Mouse (Mus musculus): ENCODE results near the gene Fam78b. TPM values are rescaled to one million over a fixed set of nuclear protein-coding genes. Genes with fewer than 3 reads are reported as not detected.

Gene Fam78b
- polyA plus RNA-seq, 1 experiment from 2014 or later, result 0.89 TPM

DNA sequence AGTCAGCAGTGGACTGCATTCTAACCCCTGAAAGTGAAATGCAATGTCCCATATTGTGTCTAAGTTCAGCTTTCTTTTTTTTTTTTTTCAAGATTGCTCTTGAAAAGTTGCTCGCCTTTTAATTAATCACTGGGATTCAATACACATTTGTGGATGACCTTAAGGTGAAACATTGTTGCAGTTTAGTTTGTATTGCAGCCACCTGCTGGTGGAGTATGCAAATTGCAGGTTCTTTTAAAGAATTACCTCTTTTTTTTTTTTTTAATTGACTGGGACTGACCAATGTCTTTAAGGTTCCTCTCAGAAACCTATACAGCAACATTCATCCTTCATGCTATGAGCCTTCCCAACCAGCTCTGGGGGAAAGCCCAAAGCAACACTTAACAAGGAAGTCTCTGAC lies 33.2 kb downstream of the Fam78b start:
- Histone ChIP-seq H3K4me1 (replicated peaks) (0 out of 2 replicates have a peak, but pooled peaks cover 2% of the 10 kb centered on the region), H3K4me3 (no peak overlapping the region), H3K4me2 (no peak overlapping the region), H3K27me3 (no peaks in the 10 kb centered on the region), H3K27ac (no peak overlapping the region), H3K9ac (no peak overlapping the region), H3K9me3 (replicated peaks) (no peaks in the 10 kb centered on the region), H3K36me3 (no peaks in the 10 kb centered on the region)
- WGBS, result 83% methylated on average over 1 of the region's 1 CpGs
- no peak for ATAC-seq (replicated peaks; ENCODE audit: insufficient number of reproducible peaks, insufficient read depth, low FRiP score, low read depth)

DNA sequence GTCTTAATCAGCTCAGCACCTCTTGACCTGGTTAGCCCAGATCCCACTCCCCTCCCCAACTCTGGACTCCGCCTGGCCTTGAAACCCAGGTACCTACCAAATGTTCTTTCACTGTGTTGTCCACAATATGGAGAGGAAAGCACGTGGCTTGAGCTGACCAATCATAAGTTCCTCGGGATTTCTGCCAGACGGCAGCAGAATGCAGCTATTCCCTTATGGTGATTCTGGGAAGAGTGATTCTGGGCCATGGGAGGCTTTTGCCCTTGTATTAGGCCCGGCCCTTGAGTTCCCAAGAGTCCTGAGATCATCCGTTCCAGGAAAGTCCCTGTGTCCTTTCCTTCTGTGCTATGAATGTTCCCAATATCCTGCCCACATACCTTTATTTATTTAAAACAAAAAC lies 41.3 kb downstream of the Fam78b start:
- no peaks in the 10 kb centered on the region for H3K36me3 ChIP-seq
- no peak overlapping the region for H3K4me3 ChIP-seq
- H3K9ac ChIP-seq, result no peak overlapping the region
- 75% methylated on average over 6 of the region's 6 CpGs for WGBS
- H3K27ac ChIP-seq, result no peak overlapping the region
- no peaks in the 10 kb centered on the region for H3K27me3 ChIP-seq
- ATAC-seq (replicated peaks; ENCODE audit: insufficient number of reproducible peaks, insufficient read depth, low FRiP score, low read depth), result no peak
- H3K9me3 ChIP-seq (replicated peaks), result no peaks in the 10 kb centered on the region
- no peak overlapping the region for H3K4me2 ChIP-seq
- 0 out of 2 replicates have a peak, but pooled peaks cover 2% of the 10 kb centered on the region for H3K4me1 ChIP-seq (replicated peaks)

DNA sequence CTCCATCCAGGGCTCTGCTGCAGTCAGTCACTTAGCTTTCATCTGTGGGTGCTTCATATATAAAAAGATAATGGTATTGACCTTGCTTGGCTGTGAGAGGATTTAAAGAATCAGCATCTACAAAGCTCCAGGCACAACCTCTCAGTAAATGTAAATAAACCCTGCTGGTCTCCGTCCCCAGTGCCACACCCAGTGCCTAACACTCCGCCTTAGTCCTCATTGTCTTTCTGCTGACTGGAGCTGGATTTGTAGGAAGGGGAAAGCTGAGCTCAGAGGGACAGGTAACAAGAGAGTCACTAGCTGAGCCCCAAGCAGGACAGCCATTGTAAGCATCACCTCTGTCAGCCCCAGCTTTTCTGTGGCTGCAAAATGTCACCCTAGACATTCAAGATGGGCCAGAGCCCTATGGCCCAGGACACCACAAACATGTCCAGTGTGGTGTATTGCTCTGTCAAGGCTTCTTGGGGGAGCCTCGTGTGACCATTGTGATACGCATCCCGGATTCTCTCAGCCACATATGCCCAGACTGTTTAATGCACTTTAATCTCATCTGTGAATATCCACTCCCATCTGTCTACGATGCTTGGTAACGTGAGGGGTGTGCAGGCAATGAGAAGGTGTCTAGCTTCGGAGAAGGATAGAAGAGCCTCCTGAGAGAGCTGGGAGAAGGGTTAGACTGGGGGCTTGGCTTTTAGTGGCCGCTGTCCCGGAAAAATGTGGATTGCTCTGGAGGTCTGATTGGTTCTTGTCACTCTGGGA lies 45.1 kb downstream of the Fam78b start:
- no peak for ATAC-seq (replicated peaks; ENCODE audit: insufficient number of reproducible peaks, insufficient read depth, low FRiP score, low read depth)
- Histone ChIP-seq H3K9ac (no peak overlapping the region), H3K27ac (no peak overlapping the region), H3K4me1 (replicated peaks) (no peaks in the 10 kb centered on the region), H3K27me3 (no peaks in the 10 kb centered on the region), H3K36me3 (no peaks in the 10 kb centered on the region), H3K4me3 (no peak overlapping the region), H3K9me3 (replicated peaks) (no peaks in the 10 kb centered on the region), H3K4me2 (no peak overlapping the region)
- WGBS, result 48% methylated on average over 10 of the region's 10 CpGs

DNA sequence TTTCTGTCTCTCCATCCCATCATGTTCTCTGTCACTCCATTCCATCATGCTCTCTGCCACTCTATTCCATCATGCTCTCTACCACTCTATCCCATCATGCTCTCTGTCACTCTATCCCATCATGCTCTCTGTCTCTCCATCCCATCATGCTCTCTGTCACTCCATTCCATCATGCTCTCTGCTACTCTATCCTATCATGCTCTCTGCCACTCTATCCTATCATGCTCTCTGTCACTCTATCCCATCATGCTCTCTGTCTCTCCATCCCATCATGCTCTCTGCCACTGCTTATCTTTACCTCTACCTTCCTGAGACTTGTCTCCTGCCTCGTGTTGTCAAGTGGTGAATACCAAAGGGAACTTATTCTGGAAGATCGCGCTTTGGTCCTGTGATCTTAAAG lies 49.6 kb downstream of the Fam78b start:
- Histone ChIP-seq H3K4me2 (no peak overlapping the region), H3K4me3 (no peak overlapping the region), H3K4me1 (replicated peaks) (no peaks in the 10 kb centered on the region), H3K9ac (no peak overlapping the region), H3K27ac (no peak overlapping the region), H3K27me3 (no peaks in the 10 kb centered on the region), H3K9me3 (replicated peaks) (no peaks in the 10 kb centered on the region), H3K36me3 (no peaks in the 10 kb centered on the region)
- no peak for ATAC-seq (replicated peaks; ENCODE audit: insufficient number of reproducible peaks, insufficient read depth, low FRiP score, low read depth)
- WGBS, result 78% methylated on average over 3 of the region's 3 CpGs

DNA sequence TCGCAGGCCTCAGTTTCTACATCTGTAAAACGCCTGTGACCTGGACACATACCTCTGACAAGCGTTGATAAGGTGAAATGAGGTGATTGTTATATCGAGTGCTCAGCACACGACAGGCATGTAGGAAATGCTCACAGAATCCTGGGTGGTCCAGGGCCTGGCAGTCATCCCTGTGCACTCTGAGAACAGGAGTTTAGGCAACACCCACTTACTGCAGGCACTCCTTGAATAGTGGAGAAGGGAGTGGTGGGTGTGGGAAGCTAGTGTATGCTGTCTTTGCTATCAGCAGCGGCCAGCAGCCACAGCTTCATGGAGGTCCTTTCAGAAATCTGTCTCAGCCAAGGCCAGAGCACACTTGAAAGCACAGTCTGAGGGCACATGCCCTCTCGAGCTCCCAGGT lies 52.8 kb downstream of the Fam78b start:
- WGBS, result 48% methylated on average over 7 of the region's 7 CpGs
- Histone ChIP-seq H3K9me3 (replicated peaks) (no peaks in the 10 kb centered on the region), H3K4me1 (replicated peaks) (no peaks in the 10 kb centered on the region), H3K27me3 (no peaks in the 10 kb centered on the region), H3K27ac (no peak overlapping the region), H3K9ac (no peak overlapping the region), H3K36me3 (no peaks in the 10 kb centered on the region), H3K4me2 (no peak overlapping the region), H3K4me3 (no peak overlapping the region)
- ATAC-seq (replicated peaks; ENCODE audit: insufficient number of reproducible peaks, insufficient read depth, low FRiP score, low read depth), result no peak

DNA sequence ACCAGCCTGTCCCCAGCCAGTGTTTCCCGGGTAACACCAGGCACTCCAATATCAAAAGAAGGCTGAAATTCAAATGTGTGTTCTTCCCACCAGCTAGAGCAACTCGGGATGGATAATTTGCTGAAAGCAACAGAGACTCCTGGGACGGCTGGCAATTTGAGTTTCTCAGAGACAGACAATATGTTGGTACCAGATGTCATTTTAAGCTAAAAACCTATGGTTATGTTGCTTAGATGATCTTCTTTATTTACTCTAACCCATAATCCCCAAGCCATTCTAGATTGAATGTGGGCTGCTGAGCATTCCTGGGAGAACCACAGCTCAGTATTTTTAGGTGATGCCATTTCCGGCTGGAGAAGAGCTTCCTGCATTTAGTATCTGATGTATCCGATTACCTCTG lies 56.3 kb downstream of the Fam78b start:
- Histone ChIP-seq H3K36me3 (no peaks in the 10 kb centered on the region), H3K9me3 (replicated peaks) (no peaks in the 10 kb centered on the region), H3K27me3 (no peaks in the 10 kb centered on the region), H3K9ac (no peak overlapping the region), H3K4me2 (no peak overlapping the region), H3K4me1 (replicated peaks) (no peaks in the 10 kb centered on the region), H3K4me3 (no peak overlapping the region), H3K27ac (no peak overlapping the region)
- 66% methylated on average over 5 of the region's 5 CpGs for WGBS
- no peak for ATAC-seq (replicated peaks; ENCODE audit: insufficient number of reproducible peaks, insufficient read depth, low FRiP score, low read depth)

DNA sequence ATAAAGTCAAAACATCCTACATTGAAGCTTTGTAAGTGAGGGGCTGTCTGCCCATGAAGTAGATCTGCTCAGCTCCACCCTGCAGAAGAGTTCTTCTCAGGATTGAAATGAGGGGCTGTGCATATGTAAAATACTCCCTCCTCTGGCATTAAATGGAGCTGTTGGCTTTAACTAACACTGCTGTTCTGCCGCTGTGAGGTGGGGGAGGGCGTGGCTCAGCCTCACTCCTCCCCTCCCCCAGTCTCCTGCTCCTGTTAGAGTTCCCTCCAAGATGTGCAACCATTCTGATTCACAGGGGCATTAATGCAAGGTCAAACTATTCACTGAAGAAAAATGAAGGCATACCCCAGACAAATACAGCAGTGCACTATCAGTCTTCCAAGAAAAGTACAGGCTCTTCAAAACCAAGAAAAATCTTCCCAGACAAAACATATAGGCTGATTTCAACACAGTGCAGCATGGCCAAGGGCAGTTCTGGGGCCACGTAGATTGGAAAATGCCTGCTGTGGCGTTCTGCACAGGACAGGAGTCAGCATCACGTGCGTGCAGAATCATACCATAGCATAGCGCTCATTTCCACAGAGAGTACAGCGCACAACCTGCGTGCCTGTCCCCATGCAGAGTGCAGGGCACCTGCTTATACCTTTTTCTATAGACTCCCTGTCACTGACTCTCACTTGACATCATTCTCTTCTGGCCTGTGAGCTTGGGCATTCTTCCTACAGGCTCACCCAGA lies 58.5 kb downstream of the Fam78b start:
- ATAC-seq (replicated peaks; ENCODE audit: insufficient number of reproducible peaks, insufficient read depth, low FRiP score, low read depth), result no peak
- 57% methylated on average over 9 of the region's 9 CpGs for WGBS
- H3K4me1 ChIP-seq (replicated peaks), result no peaks in the 10 kb centered on the region

DNA sequence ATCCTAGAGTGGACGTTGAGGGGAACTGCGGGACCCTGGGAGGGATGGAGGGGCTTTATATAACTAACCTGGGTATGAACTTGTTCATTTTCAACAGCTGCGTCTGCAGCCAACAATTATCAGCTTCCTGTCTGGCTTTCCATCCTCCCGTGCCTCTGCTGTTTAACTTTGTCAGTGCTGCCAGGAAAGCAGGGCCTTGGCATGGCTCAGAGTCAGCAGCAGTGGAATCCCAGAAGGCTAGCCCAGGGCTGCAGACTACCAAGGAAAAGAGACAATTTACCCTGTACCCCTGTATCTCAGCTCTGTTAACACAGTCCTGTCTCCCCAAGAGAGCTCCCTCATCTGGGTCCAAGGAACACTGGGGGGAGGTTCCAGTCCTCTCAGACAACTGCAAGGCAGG lies 62.8 kb downstream of the Fam78b start:
- no peak overlapping the region for H3K4me3 ChIP-seq
- H3K27ac ChIP-seq, result no peak overlapping the region
- no peaks in the 10 kb centered on the region for H3K4me1 ChIP-seq (replicated peaks)
- H3K4me2 ChIP-seq, result no peak overlapping the region
- 25% methylated on average over 4 of the region's 4 CpGs for WGBS
- no peak for ATAC-seq (replicated peaks; ENCODE audit: insufficient number of reproducible peaks, insufficient read depth, low FRiP score, low read depth)
- H3K9ac ChIP-seq, result no peak overlapping the region
- no peaks in the 10 kb centered on the region for H3K36me3 ChIP-seq
- no peaks in the 10 kb centered on the region; the same call in 1 of the 2 replicates for H3K27me3 ChIP-seq
- H3K9me3 ChIP-seq (replicated peaks), result no peaks in the 10 kb centered on the region

More for the DNA sequence above, 58.5 kb downstream of the Fam78b start:
- H3K9me3 ChIP-seq (replicated peaks), result no peaks in the 10 kb centered on the region
- no peak overlapping the region for H3K4me2 ChIP-seq
- H3K27me3 ChIP-seq, result no peaks in the 10 kb centered on the region
- H3K9ac ChIP-seq, result no peak overlapping the region
- no peak overlapping the region for H3K4me3 ChIP-seq
- H3K27ac ChIP-seq, result no peak overlapping the region
- no peaks in the 10 kb centered on the region for H3K36me3 ChIP-seq

DNA sequence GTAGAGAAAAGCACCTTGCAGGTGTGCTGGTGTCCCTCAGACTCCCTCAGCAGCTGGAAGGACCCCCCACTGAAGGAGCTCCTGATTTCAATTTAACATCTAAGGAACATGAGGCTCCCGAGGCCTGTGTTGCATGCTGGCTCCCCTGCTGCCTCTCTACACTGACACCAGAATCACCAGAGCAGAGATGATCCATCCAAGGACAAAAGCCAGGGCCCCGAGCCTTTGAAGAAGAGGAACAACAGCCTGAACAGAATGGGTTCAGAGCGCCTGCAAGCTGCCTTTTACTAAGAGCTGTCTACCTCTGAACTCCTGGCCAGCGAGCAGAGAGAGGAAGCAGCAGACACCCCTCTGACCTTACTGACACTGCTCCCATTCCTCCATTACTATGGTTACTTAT lies 64.3 kb downstream of the Fam78b start:
- Histone ChIP-seq H3K4me2 (no peak overlapping the region), H3K4me3 (no peak overlapping the region), H3K36me3 (no peaks in the 10 kb centered on the region), H3K4me1 (replicated peaks) (no peaks in the 10 kb centered on the region), H3K9me3 (replicated peaks) (no peaks in the 10 kb centered on the region), H3K27me3 (no peaks in the 10 kb centered on the region; the same call in 1 of the 2 replicates), H3K27ac (no peak overlapping the region), H3K9ac (no peak overlapping the region)
- WGBS, result 38% methylated on average over 4 of the region's 4 CpGs
- ATAC-seq (replicated peaks; ENCODE audit: insufficient number of reproducible peaks, insufficient read depth, low FRiP score, low read depth), result no peak

DNA sequence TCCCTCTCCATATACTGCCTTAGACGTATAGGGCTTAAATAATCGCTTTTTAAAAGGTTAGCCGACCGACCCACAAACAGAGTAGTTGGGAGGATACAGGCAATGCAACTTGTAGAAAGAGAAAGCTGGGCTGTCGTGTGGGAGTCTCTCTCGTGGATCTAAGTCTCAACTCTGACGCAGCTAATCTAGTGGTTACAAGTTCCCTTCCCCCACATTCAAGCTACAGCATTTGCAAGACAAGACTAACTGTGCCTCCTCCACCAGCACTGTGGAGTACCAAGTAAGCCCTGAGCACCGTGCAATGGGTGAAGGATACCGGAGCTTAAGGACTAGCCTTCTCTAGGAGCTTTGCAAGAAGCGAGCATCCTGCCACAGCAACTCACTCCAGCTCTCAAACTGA lies 64.8 kb downstream of the Fam78b start:
- Histone ChIP-seq H3K4me2 (no peak overlapping the region), H3K4me1 (replicated peaks) (no peaks in the 10 kb centered on the region), H3K27ac (no peak overlapping the region), H3K9me3 (replicated peaks) (no peaks in the 10 kb centered on the region), H3K27me3 (no peaks in the 10 kb centered on the region; the same call in 1 of the 2 replicates), H3K36me3 (no peaks in the 10 kb centered on the region), H3K4me3 (no peak overlapping the region), H3K9ac (no peak overlapping the region)
- 65% methylated on average over 10 of the region's 10 CpGs for WGBS
- ATAC-seq (replicated peaks; ENCODE audit: insufficient number of reproducible peaks, insufficient read depth, low FRiP score, low read depth), result no peak

DNA sequence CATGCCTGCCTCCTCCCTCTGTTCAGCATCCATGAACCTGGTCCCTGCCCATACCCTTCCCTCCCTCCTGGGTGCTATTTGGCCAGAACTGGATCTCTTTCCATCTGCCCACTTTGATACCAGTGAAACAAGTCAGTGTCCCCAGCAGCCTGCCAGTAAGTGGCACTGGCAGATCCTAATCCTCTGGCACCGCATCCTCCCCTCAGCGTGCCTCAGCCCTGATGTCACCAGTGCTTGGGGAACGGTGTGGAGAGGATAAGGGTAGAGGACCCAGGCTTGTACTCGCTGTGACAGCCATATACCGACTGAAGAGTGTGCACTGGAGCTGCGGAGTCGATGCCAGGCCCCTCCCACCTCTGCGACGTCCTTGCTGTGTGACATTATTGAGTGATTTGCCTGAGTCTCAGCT lies 65.7 kb downstream of the Fam78b start:
- no peak overlapping the region for H3K9ac ChIP-seq
- WGBS, result 65% methylated on average over 9 of the region's 9 CpGs
- H3K4me1 ChIP-seq (replicated peaks), result no peaks in the 10 kb centered on the region
- H3K4me3 ChIP-seq, result no peak overlapping the region
- no peaks in the 10 kb centered on the region for H3K36me3 ChIP-seq
- H3K4me2 ChIP-seq, result no peak overlapping the region
- no peak overlapping the region for H3K27ac ChIP-seq
- no peaks in the 10 kb centered on the region; the same call in 1 of the 2 replicates for H3K27me3 ChIP-seq
- no peaks in the 10 kb centered on the region for H3K9me3 ChIP-seq (replicated peaks)
- ATAC-seq (replicated peaks; ENCODE audit: insufficient number of reproducible peaks, insufficient read depth, low FRiP score, low read depth), result no peak

DNA sequence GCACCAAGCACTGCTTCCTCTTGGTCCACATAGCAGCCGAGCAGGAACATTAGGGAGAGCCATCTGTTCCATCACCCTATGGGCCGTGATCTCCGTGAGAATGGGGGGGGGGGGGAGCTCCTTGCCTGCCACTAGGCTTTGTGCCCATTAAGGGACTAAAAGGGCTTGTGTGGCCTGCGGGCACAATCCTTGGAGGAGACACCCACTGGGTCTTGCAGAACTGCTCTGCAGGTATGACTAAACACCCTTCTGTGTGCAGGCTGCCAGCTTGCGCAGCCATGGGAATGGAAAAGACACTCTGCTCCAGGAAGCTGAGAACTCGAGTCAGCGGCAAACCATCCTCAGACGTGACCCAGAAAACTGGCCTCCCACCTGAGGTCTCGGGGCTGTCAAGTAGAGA lies 68.5 kb downstream of the Fam78b start:
- no peak overlapping the region for H3K4me3 ChIP-seq
- H3K27me3 ChIP-seq, result no peaks in the 10 kb centered on the region; the same call in 1 of the 2 replicates
- no peak overlapping the region for H3K4me2 ChIP-seq
- WGBS, result 52% methylated on average over 9 of the region's 9 CpGs
- no peak for ATAC-seq (replicated peaks; ENCODE audit: insufficient number of reproducible peaks, insufficient read depth, low FRiP score, low read depth)
- no peaks in the 10 kb centered on the region for H3K9me3 ChIP-seq (replicated peaks)
- H3K36me3 ChIP-seq, result no peaks in the 10 kb centered on the region
- H3K9ac ChIP-seq, result no peak overlapping the region
- H3K4me1 ChIP-seq (replicated peaks), result no peaks in the 10 kb centered on the region
- H3K27ac ChIP-seq, result no peak overlapping the region
